In the genomic region with DNA sequence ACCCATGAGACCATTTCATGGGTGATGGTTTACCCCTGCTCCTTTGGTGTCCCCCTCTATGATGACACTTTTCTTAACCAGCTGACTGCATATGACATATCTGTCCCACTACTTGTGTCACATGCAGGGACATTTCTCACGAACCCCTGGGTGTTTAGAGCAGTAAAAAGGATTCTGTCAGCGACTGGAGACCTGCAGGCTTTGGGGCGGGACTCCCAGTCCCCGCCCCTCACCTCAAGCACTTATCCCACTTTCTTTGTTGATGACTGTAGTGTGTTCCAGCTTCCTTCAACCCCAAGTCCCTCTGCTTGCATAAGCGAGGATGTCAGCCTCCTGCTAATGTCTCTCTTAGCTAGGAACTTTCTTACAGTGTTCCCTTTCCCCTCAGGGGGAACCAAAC, we compare ENCODE assay signal across 16 mouse cellular contexts. TPM values are rescaled to one million over a fixed set of nuclear protein-coding genes. Genes with fewer than 3 reads are reported as not detected.
DNase-seq lines count a peak whose midpoint lies in the region; ATAC-seq and TF ChIP-seq lines count a peak whose summit lies in the region.
"Had no signal": no experiment of that assay in that cellular context is flagged by ENCODE, and none has a peak within 500 bp of the region (broad histone marks: within the 10 kb centered on the region; RNA-seq: fewer than 3 reads in every experiment).

No protein-coding gene starts in this region.

- peak overlapping the region; percentile 93 for H3K4me2 ChIP-seq in intestine, postnatal 0 days (replicated peaks; ENCODE audit: low read depth)

- peaks cover 5% of the 10 kb centered on the region for H3K27me3 ChIP-seq in heart, adult 2 months (ENCODE audit: control insufficient read depth, insufficient read depth, low read length)
- H3K27me3 ChIP-seq in intestine, postnatal 0 days (replicated peaks; ENCODE audit: control insufficient read depth, insufficient read depth, low read length), result no peaks in the 10 kb centered on the region

- DNase-seq in heart, adult 11 months, result peak; percentile 88
- no peak for DNase-seq in heart, adult 2 months
- peak; percentile 20 for DNase-seq in ES-CJ7 (ENCODE audit: low read depth, low spot score)
- DNase-seq in lung, postnatal 10 days, result peak; percentile 35
- DNase-seq in left cerebral cortex, adult 18-20 months (ENCODE audit: low spot score in 2 of 2), result no peak
- no peak for DNase-seq in right cerebral cortex, adult 2 months (ENCODE audit: low spot score in 2 of 2)
- no peak for DNase-seq in layer of hippocampus, adult 2 months (ENCODE audit: low spot score in 2 of 2)
- DNase-seq: cerebellum, adult 18-20 months; gastrocnemius, postnatal 25 days; layer of hippocampus, adult 9-11 months; left cerebral cortex, postnatal 4 days; right cerebral cortex, postnatal 25 days had no signal

- H3K36me3 ChIP-seq in heart, adult 2 months (ENCODE audit: control insufficient read depth, insufficient read depth, low read length), result no peaks in the 10 kb centered on the region
- no peaks in the 10 kb centered on the region; the same call in 1 of the 2 replicates for H3K36me3 ChIP-seq in intestine, postnatal 0 days (ENCODE audit: control insufficient read depth, insufficient read depth)
- H3K36me3 ChIP-seq: kidney, embryonic 15.5 days; midbrain, embryonic 13.5 days had no signal

- no peaks in the 10 kb centered on the region for H3K9me3 ChIP-seq in intestine, postnatal 0 days (ENCODE audit: control insufficient read depth)
- H3K9me3 ChIP-seq: forebrain, embryonic 13.5 days; kidney, embryonic 15.5 days; midbrain, embryonic 13.5 days had no signal

- no peak for TF ChIP-seq POLR2A in heart, adult 2 months (IDR thresholded peaks at IDR 0.05; ENCODE audit: insufficient read depth, low read depth, low read length)

- no peak for TF ChIP-seq EP300 in heart, adult 2 months (IDR thresholded peaks at IDR 0.05; ENCODE audit: insufficient read depth, low read depth, low read length)

- no peak overlapping the region for H3K27ac ChIP-seq in heart, adult 2 months
- H3K27ac ChIP-seq in intestine, postnatal 0 days (ENCODE audit: low read depth, low read length), result peak overlapping the region; percentile 96
- no peak overlapping the region for H3K27ac ChIP-seq in layer of hippocampus, adult 2 months
- H3K27ac ChIP-seq: forebrain, embryonic 13.5 days; kidney, embryonic 15.5 days; midbrain, embryonic 13.5 days had no signal

- WGBS in heart, adult 2 months, result 76% methylated on average over 5 of the region's 5 CpGs
- 30% methylated on average over 5 of the region's 5 CpGs for WGBS in intestine, postnatal 0 days

- intact Hi-C loops in heart, adult 2 months (cut with DNase I), result loop anchor here (5.0 kb wide), 1 partner anchor 145 kb away; no protein-coding TSS in a partner anchor

- H3K79me2 ChIP-seq in heart, adult 2 months (replicated peaks; ENCODE audit: control insufficient read depth, insufficient read depth, low read length), result no peaks in the 10 kb centered on the region

- H3K4me1 ChIP-seq in heart, adult 2 months (ENCODE audit: control insufficient read depth, insufficient read depth, low read length), result no peaks in the 10 kb centered on the region
- 0 out of 2 replicates have a peak, but pooled peaks cover 3% of the 10 kb centered on the region for H3K4me1 ChIP-seq in intestine, postnatal 0 days (replicated peaks; ENCODE audit: control insufficient read depth, insufficient read depth, low read length)

- ATAC-seq in intestine, postnatal 0 days, result peak; percentile 59
- ATAC-seq: forebrain, embryonic 13.5 days; midbrain, embryonic 13.5 days had no signal

- H3K4me3 ChIP-seq in heart, adult 2 months, result no peak overlapping the region
- peak overlapping the region; percentile 79 for H3K4me3 ChIP-seq in intestine, postnatal 0 days (ENCODE audit: low read depth, low read length)
- no peak overlapping the region for H3K4me3 ChIP-seq in layer of hippocampus, adult 2 months

- no peak for TF ChIP-seq CTCF in heart, adult 2 months (IDR thresholded peaks at IDR 0.05)
- no peak for TF ChIP-seq CTCF in intestine, postnatal 0 days (IDR thresholded peaks at IDR 0.05; ENCODE audit: low read depth)
- TF ChIP-seq CTCF in layer of hippocampus, adult 2 months (conservative IDR thresholded peaks at IDR 0.05), result no peak

- no peak overlapping the region for H3K9ac ChIP-seq in heart, adult 2 months (ENCODE audit: low read depth, low read length)
- H3K9ac ChIP-seq in intestine, postnatal 0 days (ENCODE audit: low read depth, low read length), result peak overlapping the region; percentile 87; the same call in 1 of the 2 replicates

RNA-seq across cellular contexts. Expression of gene Cebpa, which starts 2.0 kb away (rescaled TPM):
- total RNA-seq in heart, adult 2 months (2021), result 1 to 10 TPM; 7.3 to 7.8 TPM
- polyA plus RNA-seq in heart, adult 2 months (2012; rRNA removed), result 8.6 and 16.5 TPM in 2 replicates
- 25.1 and 28.0 TPM in 2 replicates for polyA plus RNA-seq in intestine, postnatal 0 days (2015; fragmentation: Nextera tagmentation; extraction: Ambion mirVana)
- 10 to 100 TPM; 11.1 to 11.2 TPM for total RNA-seq in left cerebral cortex, adult 18-20 months (2021)
- total RNA-seq in layer of hippocampus, adult 2 months (2021), result 10 to 100 TPM; 16.6 to 18.0 TPM

Comparison
In these comparisons a context has a peak if more than half of its experiments do, and no peak if none do; other contexts are left out.
1. DNase-seq: peak in heart, adult 11 months (single experiment), ES-CJ7 (single experiment) and lung, postnatal 10 days (single experiment); none in heart, adult 2 months (0 of 2), left cerebral cortex, adult 18-20 months (0 of 2), right cerebral cortex, adult 2 months (0 of 2) and layer of hippocampus, adult 2 months (0 of 2).